Mouse (Mus musculus) hindbrain, postnatal 0 days (tissue): ENCODE measurements around the gene Ldlrap1. TPM values are rescaled to one million over a fixed set of nuclear protein-coding genes. Genes with fewer than 3 reads are reported as not detected.
A peak's percentile ranks its signal among the peaks of the same experiment; 100 is the strongest.

ENCODE experiments used
- ATAC-seq: fragments of 200-750 bp; cut with Nextera tagmentation; 2 replicates; pipeline ENCODE4 v1.8.0; 2017; ENCODE audit warnings: mild to moderate bottlenecking, moderate TSS enrichment, moderate library complexity
- DNase-seq: peaks from one replicate; pipeline ENCODE4 v3.0.0-alpha.2; 2015; ENCODE audit warnings: low spot score
- H3K27ac ChIP-seq: fragments of 300-500 bp; sonication (generic); 2 replicates; pipeline ENCODE4 v1.5.1; 2014; ENCODE audit warnings: mild to moderate bottlenecking
- H3K27me3 ChIP-seq: fragments of 300-500 bp; sonication (generic); 2 replicates; pipeline ENCODE4 v1.6.1; 2014; ENCODE audit warnings: low read length, mixed read lengths; ENCODE audit not compliant: insufficient read depth
- H3K36me3 ChIP-seq: fragments of 300-500 bp; sonication (generic); 2 replicates; pipeline ENCODE4 v1.6.1; 2014; ENCODE audit warnings: low read length, mixed read lengths; ENCODE audit not compliant: insufficient read depth
- H3K4me1 ChIP-seq: fragments of 300-500 bp; sonication (generic); 2 replicates; pipeline ENCODE4 v1.6.1; 2014; ENCODE audit warnings: antibody characterized with exemption, low read length, mixed read lengths; ENCODE audit not compliant: insufficient read depth
- H3K4me2 ChIP-seq: fragments of 300-500 bp; sonication (generic); 2 replicates; pipeline ENCODE4 v1.6.1; 2014; ENCODE audit warnings: low read depth, mild to moderate bottlenecking, low read length, moderate library complexity, mixed read lengths
- H3K4me3 ChIP-seq: fragments of 300-500 bp; sonication (generic); 2 replicates; pipeline ENCODE4 v1.5.1; 2014; ENCODE audit warnings: low read length
- H3K9ac ChIP-seq: fragments of 300-500 bp; sonication (generic); replicated peaks from 2 replicates; pipeline ENCODE4 v1.6.1; 2014; ENCODE audit warnings: mild to moderate bottlenecking, low read length, moderate library complexity, mixed read lengths
- H3K9me3 ChIP-seq: fragments of 300-500 bp; sonication (generic); 2 replicates; pipeline ENCODE4 v1.6.1; 2016; ENCODE audit warnings: low read length, mixed read lengths
- CTCF ChIP-seq: IDR thresholded peaks from 2 replicates; pipeline ENCODE4 v1.5.1; 2016; ENCODE audit warnings: antibody characterized with exemption, control low read depth, low read depth
- WGBS: fragments of 180-500 bp; shearing (Covaris S2); extraction: QIAGEN DNeasy Blood & Tissue Kit; methylation state at CpG from one replicate; pipeline ENCODE4 v1.1.7; 2014; 5-methylcytosine and 5-hydroxymethylcytosine counted together
- polyA plus RNA-seq: library from polyadenylated mRNA; unstranded; fragments of >200 nt; fragmentation: Nextera tagmentation; extraction: Ambion mirVana; gene quantifications from 2 replicates; pipeline ENCODE4 v1.2.1, GENCODE M21; 2015
- total RNA-seq: library from RNA; depleted of rRNA; stranded (reverse); fragments of >200 nt; gene quantifications from 2 replicates; pipeline ENCODE4 v1.2.3, GENCODE M21; 2014; rRNA removed

Gene Ldlrap1
- total and polyA plus RNA-seq, 2 experiments from 2014 or later, result 2.7 to 3.1 TPM

DNA sequence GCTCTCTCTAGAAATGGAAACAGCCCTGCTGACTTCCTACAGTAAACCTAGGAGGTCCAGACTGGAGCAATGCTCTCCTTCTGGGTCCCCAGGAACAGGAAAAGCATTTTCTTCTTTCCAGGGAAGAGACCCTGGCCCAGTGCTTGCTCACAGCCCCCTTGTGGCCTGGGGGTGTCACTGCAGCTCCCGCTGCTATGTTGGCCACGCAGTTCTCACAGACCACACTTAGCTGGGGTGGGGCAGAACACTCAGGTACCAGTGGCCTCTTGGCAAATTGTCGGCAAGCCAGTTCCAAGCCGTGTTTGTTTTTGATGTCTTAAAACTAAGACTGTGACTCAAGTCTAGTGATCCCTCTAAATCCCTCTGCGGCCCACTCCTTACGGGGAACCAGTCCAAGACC, 65.9 kb downstream of the Ldlrap1 start:
- Histone ChIP-seq H3K9ac (peak overlapping the region; percentile 54), H3K27me3 (no peaks in the 10 kb centered on the region), H3K27ac (no peak overlapping the region), H3K4me3 (peak overlapping the region; percentile 75), H3K4me2 (peak overlapping the region; percentile 94), H3K4me1 (peaks cover 12% of the 10 kb centered on the region), H3K36me3 (no peaks in the 10 kb centered on the region), H3K9me3 (no peaks in the 10 kb centered on the region)
- peak; percentile 98 for TF ChIP-seq CTCF
- DNase-seq (peak; percentile 87), ATAC-seq (no peak)
- 18% methylated on average over 6 of the region's 6 CpGs for WGBS

DNA sequence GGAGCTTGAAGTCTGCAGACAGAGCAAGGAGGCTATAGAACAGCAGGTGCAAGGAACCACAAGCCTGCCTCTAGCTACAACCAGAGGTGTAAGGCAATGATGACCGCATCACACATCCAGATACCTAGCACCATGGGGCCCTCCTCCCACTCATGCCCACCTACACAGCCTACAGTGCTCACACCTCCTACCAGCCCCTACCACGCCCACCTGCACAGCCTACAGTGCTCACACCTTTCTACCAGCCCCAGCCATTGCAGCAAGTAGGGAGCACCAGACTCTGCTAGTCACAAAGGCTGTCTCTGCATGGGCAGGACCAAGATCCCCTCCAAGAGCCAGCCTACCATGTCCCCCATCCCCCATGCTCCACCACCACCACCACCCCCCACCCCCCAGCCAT, 66.9 kb downstream of the Ldlrap1 start:
- Histone ChIP-seq H3K4me3 (peak overlapping the region; percentile 75), H3K27me3 (no peaks in the 10 kb centered on the region), H3K4me1 (peaks cover 12% of the 10 kb centered on the region), H3K36me3 (no peaks in the 10 kb centered on the region), H3K4me2 (peak overlapping the region; percentile 94), H3K9me3 (no peaks in the 10 kb centered on the region), H3K27ac (no peak overlapping the region), H3K9ac (peak overlapping the region; percentile 10; the same call in 1 of the 2 replicates)
- DNase-seq, result no peak
- TF ChIP-seq CTCF, result no peak
- ATAC-seq, result no peak
- WGBS, result 93% methylated on average over 2 of the region's 2 CpGs

DNA sequence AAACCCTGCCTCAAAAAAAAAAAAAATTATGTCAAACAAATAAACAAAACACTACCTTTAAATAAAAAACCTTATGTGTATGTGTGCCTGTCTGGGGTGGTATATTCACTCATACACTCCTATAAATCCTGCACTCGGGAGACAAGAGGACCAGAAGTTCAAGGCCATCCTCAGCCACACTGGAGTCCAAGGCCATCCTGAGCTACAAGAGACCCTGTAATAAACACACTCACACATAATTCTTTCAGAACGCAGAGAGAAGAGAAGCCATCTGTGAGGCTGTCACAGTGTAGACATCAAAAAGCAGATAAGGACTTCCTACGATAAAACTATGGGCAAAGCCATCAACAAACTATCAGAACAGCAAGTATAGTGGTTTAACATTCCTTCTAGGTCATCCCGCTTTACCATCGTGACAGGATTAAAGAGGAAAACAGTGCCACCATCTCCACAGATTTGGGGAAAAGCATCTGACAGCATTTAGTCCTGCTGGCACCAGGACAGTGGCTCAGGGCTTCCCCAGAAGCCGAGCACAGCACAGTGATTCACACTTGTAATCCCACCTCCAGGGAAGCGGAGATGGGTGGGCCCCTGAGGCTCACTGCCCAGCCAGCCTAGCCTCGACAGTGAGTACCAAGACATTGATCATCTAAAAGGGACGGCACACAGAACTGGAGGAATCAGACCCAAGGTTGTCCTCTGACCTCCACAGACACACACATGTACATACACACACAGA, 74.5 kb downstream of the Ldlrap1 start:
- Histone ChIP-seq H3K36me3 (no peaks in the 10 kb centered on the region), H3K4me1 (no peaks in the 10 kb centered on the region), H3K27ac (no peak overlapping the region), H3K4me2 (no peak overlapping the region), H3K9me3 (no peaks in the 10 kb centered on the region), H3K27me3 (no peaks in the 10 kb centered on the region), H3K4me3 (no peak overlapping the region), H3K9ac (no peak overlapping the region)
- ATAC-seq (no peak), DNase-seq (no peak)
- no peak for TF ChIP-seq CTCF
- 74% methylated on average over 9 of the region's 9 CpGs for WGBS

DNA sequence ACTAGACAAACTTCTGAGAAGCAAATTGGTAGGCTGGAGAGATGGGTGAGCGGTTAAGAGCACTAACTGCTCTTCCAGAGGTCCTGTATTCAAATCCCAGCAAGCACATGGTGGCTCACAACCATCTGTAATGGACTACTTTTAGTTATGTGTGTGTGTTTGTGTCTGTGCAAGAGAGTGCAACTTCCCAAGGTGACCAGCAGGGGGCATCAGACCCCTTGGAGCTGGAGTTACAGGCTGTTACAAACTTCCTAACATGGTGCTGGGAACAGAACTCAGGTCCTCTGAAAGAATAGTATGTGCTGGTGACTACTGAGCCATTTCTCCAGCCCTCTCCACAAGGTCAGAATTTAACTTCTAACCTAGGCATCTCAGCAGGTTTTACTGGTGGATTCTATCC, 75.4 kb downstream of the Ldlrap1 start:
- ATAC-seq (no peak), DNase-seq (no peak)
- H3K4me3 ChIP-seq, result no peak overlapping the region
- 93% methylated on average over 1 of the region's 1 CpGs for WGBS
- H3K36me3 ChIP-seq, result no peaks in the 10 kb centered on the region
- TF ChIP-seq CTCF, result no peak
- H3K4me1 ChIP-seq, result no peaks in the 10 kb centered on the region
- H3K27ac ChIP-seq, result no peak overlapping the region
- no peaks in the 10 kb centered on the region for H3K9me3 ChIP-seq
- no peaks in the 10 kb centered on the region for H3K27me3 ChIP-seq
- H3K4me2 ChIP-seq, result no peak overlapping the region
- H3K9ac ChIP-seq, result no peak overlapping the region

Other genes with a start within 250 kb of the Ldlrap1 start
- 133 and 146 TPM in 2 replicates for gene Mtfr1l, start 232.6 kb downstream of the Ldlrap1 start, total RNA-seq
- gene Mtfr1l, start 232.6 kb downstream of the Ldlrap1 start, polyA plus RNA-seq, result 177 and 182 TPM in 2 replicates
- 30.4 and 32.7 TPM in 2 replicates for gene Selenon, start 215.9 kb downstream of the Ldlrap1 start, total RNA-seq
- 10.0 and 11.3 TPM in 2 replicates for gene Selenon, start 215.9 kb downstream of the Ldlrap1 start, polyA plus RNA-seq
- gene Man1c1, start 63.7 kb downstream of the Ldlrap1 start, total RNA-seq, result 36.1 and 40.5 TPM in 2 replicates
- gene Man1c1, start 63.7 kb downstream of the Ldlrap1 start, polyA plus RNA-seq, result 5.8 and 7.1 TPM in 2 replicates
- gene Maco1, start 85.3 kb upstream of the Ldlrap1 start, total RNA-seq, result 43.6 and 45.5 TPM in 2 replicates
- 68.9 and 70.3 TPM in 2 replicates for gene Maco1, start 85.3 kb upstream of the Ldlrap1 start, polyA plus RNA-seq
- 0.29 and 2.1 TPM in 2 replicates for gene Rhd, start 96.5 kb upstream of the Ldlrap1 start, total RNA-seq
- gene Rhd, start 96.5 kb upstream of the Ldlrap1 start, polyA plus RNA-seq, result 1.1 TPM in 2 replicates
- 149 and 166 TPM in 2 replicates for gene Tmem50a, start 147.0 kb upstream of the Ldlrap1 start, total RNA-seq
- 231 and 239 TPM in 2 replicates for gene Tmem50a, start 147.0 kb upstream of the Ldlrap1 start, polyA plus RNA-seq
- gene Rsrp1, start 155.6 kb upstream of the Ldlrap1 start, total RNA-seq, result 70.0 and 112 TPM in 2 replicates
- gene Rsrp1, start 155.6 kb upstream of the Ldlrap1 start, polyA plus RNA-seq, result 256 and 295 TPM in 2 replicates
- gene Syf2, start 162.9 kb upstream of the Ldlrap1 start, total RNA-seq, result 19.2 and 35.0 TPM in 2 replicates
- 70.7 and 80.4 TPM in 2 replicates for gene Syf2, start 162.9 kb upstream of the Ldlrap1 start, polyA plus RNA-seq